Mouse (Mus musculus) embryo, embryonic 10 days (tissue): ENCODE data around the gene 9230112D13Rik.

Source experiments
- DNase-seq: peaks from one replicate; pipeline ENCODE4 v3.0.0-alpha.2; 2015; ENCODE audit warnings: low spot score

Gene 9230112D13Rik

DNA sequence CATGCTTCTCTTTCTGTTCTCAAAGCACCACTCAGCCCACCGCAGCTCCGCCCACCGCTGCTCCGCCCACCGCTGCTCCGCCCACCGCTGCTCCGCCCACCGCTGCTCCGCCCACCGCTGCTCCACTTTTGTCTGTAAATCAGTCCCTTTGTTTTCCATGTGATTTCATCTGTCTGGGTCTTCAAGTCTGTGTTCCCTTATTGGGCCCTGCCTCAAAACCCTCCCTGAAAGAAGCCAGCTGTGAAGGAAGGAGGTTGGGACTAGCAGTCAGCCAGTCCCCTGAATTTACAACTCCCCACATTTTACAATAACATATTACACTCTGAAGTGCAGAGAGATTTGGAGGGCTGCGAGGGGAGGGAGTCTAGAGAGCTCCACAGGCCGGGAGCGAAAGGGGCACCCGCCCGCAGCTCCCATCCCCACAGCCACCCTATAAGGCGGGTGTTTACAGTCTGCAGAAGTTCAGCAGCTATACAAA, 18.1 kb upstream of the 9230112D13Rik start:
- peak; percentile 36 for DNase-seq

DNA sequence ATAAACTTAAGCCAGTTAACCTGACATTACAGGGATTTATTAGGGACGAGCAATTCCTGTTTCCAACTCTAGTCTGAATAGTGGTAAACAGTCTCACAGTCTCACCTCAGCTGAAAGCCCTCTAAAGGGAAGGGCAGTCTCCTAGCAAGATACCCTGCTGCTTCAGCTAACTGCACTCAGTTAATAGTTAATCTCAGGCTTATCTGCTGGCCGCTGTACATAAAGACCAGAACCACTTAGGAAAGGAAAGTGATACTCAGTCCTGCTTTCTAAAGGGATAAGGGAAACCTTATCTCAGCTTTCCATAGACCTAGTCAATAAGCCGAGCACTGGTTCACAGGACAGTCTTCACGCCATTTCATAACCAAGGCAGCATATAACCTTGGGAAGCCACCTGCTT, 13.3 kb upstream of the 9230112D13Rik start:
- DNase-seq: no peak

DNA sequence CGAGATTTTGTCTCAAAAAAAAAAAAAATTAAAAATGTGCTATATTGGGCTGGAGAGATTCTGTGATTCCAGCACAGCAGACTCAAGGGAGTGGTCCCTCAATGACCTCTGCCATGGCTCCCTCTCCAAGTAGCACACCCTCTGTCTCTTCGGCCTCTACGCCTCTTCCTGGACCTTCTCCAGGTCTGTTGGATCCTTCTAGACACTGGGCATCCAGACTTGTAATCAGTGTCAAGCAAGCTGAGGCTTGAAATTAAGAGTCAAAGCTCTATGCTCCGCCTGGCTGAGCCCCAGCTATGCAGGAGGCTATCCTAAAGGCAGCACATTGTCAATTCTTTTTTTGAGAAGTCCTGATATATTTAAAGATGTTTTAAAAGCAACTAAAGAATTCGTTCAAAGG, 10.9 kb upstream of the 9230112D13Rik start:
- DNase-seq: no peak

DNA sequence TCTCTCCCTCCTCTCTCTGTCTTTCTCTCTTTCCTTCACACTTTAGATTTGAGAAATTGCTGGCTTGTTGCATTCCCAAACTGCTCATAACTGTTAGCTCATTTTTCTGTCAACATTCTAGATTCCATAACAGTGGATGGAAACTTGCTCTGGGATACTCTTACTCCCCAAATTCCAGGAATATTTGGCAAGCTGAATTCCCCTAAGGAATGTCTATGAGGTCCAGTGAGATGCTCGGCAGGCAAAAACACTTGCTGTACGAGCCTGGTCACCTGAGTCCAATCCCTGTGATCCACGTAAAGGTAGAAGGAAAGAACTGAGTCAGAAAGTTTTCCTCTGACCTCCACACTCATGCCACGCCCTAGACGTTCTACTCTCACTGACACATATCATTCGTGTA, 9.9 kb upstream of the 9230112D13Rik start:
- DNase-seq: no peak

DNA sequence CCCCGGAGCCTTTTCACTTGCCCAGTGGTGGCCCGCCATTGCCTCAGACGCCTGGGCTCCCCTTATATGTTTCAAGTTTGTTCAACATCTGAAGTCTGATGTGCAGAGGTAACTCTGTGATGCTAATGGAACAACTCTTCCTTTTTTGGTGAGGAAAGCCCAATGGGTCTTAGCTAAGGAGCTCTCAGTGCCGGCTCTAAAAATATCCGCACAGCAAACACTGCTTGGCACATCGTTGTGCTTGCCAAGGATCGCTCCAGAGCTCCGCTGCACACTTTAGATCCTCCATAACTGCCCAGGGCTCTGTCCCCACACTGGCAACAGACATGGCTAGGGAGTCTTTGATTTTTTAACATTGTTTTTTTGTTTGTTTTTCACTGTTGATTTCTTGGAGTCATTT, 6.2 kb upstream of the 9230112D13Rik start:
- no peak for DNase-seq

DNA sequence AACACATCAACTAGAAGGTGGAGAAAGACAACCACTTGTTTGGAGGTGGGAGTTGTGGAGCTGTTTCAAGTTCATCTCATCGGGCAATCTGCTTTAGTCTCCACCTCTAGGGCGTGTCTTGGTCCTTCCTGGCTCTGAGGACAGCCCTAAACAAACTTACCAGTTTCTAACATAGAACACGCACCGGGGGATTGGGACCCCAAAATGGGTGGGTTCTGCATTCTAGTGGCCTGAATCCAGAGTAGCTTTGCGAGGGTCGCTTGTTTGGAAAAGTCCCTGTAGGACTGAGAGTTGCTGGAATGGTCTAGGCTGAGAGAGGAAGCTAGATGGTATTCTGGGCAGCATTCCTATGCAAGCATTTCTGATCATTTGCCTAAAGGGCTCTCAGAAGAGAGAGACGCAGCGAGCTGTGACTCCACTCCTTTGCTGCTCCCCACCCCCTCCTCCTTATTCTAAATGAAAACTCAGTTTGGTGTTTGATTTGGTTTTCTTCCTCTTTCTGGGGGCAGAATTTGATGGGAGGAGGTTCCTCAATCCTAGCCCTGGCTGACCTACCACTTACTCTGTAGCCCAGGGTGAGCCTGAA, 4.5 kb downstream of the 9230112D13Rik start:
- DNase-seq: no peak

- DNase-seq: no peak
These were observed 5.5 kb downstream of the 9230112D13Rik start for GRCm38 (mm10) chr14:34516960-34517577.

GRCm38 (mm10) chr14:34515860-34516259, 6.7 kb downstream of the 9230112D13Rik start:
- no peak for DNase-seq

GRCm38 (mm10) chr14:34514120-34514519, 8.5 kb downstream of the 9230112D13Rik start:
- no peak for DNase-seq

GRCm38 (mm10) chr14:34512602-34513001, 10.0 kb downstream of the 9230112D13Rik start:
- DNase-seq: no peak

DNA sequence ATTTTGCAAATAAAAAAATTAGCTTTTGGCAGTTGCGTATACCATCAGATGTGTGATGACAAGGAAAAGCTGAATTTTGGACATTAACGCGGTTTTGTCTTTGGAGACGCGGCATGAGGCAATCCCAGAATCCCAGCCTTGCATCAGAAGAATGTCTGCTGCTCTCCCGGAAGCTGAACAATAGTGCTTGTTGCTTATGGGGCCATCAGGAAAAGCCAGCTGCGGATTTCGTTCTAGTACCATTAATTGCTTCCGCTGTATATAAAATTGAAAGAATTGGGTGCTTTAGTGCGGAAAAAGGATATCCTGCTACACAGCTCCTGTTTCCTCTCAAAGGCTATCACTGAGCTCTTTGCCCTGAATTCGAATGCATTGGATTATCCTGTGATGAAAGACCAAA, 10.7 kb downstream of the 9230112D13Rik start:
- DNase-seq: no peak

DNA sequence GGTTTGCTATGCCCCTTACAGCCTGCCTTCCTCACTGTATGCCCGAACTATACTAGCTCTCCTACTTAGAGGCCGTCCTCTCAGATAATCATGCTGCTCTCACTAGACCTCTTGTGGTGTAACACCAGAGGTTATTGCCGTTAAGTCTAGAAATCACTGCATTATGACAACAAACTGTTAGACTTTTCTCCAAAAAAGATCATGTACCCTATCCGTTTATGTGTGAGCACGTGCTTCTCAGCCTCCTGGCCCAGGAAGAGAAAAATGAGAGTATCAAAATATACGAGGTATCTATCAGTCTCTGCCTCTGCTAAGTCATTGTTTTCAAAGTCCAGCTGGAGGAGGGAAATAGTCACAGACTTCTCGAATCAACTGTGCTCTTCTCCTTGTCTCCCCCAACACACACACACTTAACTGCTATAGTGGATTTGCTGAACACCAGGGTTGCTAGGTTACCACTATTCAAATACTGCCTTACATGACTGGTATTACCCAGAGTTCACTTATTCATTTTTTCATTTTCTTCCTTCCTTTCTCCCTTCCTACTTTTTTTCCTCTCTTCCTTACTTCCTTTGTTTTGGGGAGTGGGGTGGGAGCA, 13.7 kb downstream of the 9230112D13Rik start:
- DNase-seq: no peak

DNA sequence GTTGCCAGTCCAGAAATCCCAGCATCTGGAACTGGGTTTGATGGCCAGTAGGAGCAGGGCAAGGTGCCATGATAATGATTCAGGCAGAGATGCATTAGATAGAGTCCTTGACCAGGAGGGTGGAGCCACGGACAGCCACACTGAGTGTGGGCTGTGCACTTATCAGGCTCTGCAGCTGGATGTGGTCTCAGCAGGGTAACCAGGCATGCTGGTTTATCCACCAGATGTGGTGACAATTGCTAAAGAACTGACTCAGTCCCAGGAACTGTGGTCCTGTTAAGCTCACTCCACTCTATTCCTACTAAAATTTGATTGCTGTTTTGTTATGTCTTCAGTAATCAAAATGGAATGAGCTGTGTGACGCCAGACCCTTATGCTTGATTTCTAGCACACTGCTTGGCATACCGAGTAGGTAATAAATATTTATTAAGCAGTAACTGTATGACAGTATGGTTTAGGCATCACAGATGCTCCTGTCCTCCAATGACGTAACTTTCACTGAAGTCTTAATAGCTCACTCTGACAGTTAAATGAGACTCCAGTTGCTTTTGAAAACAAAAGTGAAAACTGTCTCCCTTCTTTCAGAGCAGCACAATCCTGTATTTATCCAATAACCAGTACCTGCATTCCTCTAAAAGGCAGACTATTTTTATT, 14.3 kb downstream of the 9230112D13Rik start:
- no peak for DNase-seq

- no peak for DNase-seq
These were observed 17.3 kb downstream of the 9230112D13Rik start for GRCm38 (mm10) chr14:34505309-34505708.

DNA sequence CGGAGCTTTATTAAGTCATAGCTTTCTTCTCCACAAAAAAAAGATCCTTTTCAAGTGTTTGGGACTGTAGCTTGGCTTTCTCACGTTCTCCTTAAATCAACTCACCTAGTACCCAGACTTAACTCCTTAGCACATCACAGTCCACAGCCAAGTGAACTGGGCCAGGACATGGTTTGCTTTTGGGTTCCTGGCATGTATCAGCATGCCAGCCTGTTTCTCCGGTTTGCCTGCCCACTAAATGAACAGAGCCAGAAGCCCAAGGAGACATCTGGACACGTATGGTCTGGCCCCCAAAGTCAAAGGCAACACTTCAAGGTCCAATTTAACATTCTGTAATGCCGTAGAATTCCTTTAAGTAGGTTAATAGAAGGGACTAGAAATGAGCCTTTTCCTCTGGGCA, 18.2 kb downstream of the 9230112D13Rik start:
- no peak for DNase-seq

DNA sequence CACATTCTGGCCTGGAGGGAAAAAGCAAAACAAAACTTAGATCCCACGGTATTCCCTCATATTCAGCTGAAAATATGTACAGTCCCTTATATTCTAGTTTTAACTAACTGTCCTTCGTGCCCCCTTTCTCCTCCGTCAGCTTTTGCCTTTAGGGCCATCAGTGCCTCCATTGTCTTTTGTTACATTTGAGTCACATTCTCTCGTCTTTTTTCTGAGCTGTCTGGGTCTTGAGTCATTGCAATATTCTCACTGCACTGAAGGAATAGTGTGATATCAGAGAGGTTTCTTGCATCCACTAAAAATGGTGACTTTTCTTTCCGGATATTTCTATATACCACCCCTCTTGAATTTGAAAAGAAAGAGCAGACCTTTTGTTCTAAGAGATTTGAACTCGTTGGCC, 18.8 kb downstream of the 9230112D13Rik start:
- no peak for DNase-seq

- DNase-seq: no peak
These were observed 19.3 kb downstream of the 9230112D13Rik start, which contains the start of gene Bmpr1a for GRCm38 (mm10) chr14:34503325-34503647. TSS of gene Bmpr1a (minus strand) at chr14:34503341.

- peak; percentile 85 for DNase-seq
These were observed 19.9 kb downstream of the 9230112D13Rik start for GRCm38 (mm10) chr14:34502475-34503324.

GRCm38 (mm10) chr14:34501804-34502474, 20.7 kb downstream of the 9230112D13Rik start:
- DNase-seq: peak; percentile 62

GRCm38 (mm10) chr14:34501447-34501803, 21.2 kb downstream of the 9230112D13Rik start:
- DNase-seq: peak; percentile 31

DNA sequence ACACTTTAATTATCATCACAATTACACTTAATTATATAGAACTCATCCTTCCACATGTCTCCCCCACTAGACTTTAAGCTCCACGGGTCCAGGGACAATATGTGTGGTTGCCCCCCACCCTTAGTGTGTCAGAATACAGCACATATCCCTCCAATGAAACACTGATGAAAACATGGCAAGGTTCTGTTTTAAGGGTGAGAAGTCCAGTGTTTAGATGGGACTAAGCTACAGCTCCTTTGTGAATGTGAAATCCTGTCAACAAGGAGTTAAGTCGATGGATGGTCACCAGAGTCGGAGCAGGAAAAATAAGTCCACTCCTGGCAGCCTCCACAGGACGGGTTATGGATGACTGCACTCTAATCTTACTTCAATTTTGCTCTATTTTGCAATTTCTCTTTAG, 22.3 kb downstream of the 9230112D13Rik start:
- DNase-seq: peak; percentile 38

GRCm38 (mm10) chr14:34499664-34500063, 22.9 kb downstream of the 9230112D13Rik start:
- no peak for DNase-seq
